Mouse (Mus musculus) ovary, postnatal 36 days (tissue): ENCODE data around the gene Sh3bp5.
A peak's percentile ranks its signal among the peaks of the same experiment; 100 is the strongest.
"Not testable (repeated sequence)": the region's sequence is repeated elsewhere in the genome, so short reads cannot be mapped to it uniquely, and the experiment has no call there.

ENCODE experiments used
- DNase-seq: peaks from one replicate; pipeline ENCODE4 v3.0.0; 2022; ENCODE audit warnings: low spot score, mixed read lengths

Gene Sh3bp5

DNA sequence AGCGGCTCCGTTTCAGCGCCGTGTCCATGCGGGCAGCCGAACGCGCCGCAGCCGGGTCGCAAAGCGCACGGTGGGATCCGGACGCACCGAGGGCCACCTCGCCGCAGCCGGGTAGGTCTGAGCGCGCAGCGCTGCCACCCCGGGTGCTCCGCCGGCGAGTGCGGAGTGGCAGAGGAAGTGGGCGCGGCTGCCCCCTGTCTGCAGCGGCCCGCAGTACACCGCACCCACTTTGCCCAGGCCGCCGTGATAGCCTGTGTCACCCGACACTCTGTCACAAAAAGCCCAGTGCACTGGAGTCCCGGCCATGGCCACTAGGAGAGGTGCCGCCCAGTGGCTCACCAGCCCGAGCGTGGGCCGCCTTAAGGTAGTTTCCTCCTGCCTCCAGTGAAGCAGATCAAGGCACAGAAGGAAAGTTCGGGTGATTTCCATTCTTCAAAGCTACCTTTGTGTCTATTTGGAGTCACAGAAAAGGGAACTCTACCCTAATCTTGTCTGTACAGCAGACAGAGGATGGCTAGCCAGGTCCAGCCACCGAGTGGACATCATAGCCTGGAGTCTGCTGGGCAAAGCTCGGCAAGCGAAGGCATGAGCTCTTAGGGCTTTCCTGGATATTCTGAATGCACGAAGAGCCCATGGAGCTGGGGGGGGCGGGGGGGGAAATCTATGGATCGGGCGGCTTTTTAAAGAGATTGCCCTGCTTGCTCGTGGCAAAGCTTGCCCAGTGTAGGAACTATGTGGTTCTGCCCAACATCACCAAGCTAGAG, at the start of gene Sh3bp5:
Sh3bp5 (minus strand) TSS at position 149 of the 764 bp plus-strand sequence.
- DNase-seq: peak; percentile 94

GRCm38 (mm10) chr14:31482417-31482816, 46.5 kb upstream of the Sh3bp5 start:
- no peak for DNase-seq

GRCm38 (mm10) chr14:31473297-31473696, 37.4 kb upstream of the Sh3bp5 start:
- DNase-seq: no peak

- DNase-seq: no peak
These were observed 36.7 kb upstream of the Sh3bp5 start for GRCm38 (mm10) chr14:31472451-31473061.

- DNase-seq: no peak
These were observed 33.8 kb upstream of the Sh3bp5 start for GRCm38 (mm10) chr14:31469711-31470110.

GRCm38 (mm10) chr14:31464176-31464575, 28.3 kb upstream of the Sh3bp5 start:
- DNase-seq: no peak

- no peak for DNase-seq
These were observed 27.0 kb upstream of the Sh3bp5 start for GRCm38 (mm10) chr14:31462886-31463285.

DNA sequence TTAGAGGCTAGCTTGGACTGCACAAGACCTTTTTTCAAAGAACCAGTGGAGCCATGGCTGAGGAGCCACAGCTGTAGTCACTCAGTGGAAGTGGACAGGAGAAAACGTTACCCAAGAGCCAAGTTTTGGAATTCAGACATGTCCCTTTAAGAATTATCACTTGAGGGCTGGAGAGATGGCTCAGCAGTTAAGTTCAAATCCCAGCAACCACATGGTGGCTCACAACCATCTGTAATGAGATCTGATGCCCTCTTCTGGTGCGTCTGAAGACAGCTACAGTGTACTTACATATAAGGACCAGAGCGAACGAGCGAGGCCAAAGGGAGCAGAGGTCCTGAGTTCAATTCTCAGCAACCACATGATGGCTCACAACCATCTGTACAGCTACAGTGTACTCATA, 26.3 kb upstream of the Sh3bp5 start:
- DNase-seq: not testable (repeated sequence)

GRCm38 (mm10) chr14:31458006-31458405, 22.1 kb upstream of the Sh3bp5 start:
- DNase-seq: no peak

DNA sequence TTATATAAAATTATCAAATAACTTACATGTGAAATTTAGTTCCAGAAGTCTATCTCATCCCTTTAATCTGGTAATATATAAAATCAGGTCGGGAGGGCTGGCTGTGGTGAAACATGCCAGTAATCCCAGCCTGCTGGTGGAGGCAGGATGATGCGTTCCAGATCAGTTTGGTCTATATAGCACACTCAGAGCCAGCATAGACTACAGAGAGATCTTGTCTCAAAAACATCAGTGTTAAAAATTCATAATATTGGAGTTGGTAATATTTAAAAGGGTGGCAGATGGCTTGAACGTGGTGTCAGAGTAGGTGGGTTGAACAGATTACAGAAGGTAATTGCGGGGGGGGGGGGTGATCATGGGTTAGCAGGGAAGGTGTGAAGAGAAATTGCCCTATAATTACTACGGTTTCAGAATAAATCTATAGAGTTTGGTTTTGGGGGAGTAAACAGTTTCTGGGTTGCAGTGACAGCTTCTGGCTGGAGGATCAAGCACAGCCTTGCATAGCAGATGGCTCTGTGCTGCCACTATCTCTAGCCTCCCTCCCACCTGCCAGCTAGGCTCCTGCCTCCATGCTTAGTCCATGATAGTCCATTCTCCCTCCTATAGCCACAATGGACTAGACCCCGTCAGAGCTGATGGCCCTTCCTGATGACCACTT, 20.3 kb upstream of the Sh3bp5 start:
- DNase-seq: no peak

DNA sequence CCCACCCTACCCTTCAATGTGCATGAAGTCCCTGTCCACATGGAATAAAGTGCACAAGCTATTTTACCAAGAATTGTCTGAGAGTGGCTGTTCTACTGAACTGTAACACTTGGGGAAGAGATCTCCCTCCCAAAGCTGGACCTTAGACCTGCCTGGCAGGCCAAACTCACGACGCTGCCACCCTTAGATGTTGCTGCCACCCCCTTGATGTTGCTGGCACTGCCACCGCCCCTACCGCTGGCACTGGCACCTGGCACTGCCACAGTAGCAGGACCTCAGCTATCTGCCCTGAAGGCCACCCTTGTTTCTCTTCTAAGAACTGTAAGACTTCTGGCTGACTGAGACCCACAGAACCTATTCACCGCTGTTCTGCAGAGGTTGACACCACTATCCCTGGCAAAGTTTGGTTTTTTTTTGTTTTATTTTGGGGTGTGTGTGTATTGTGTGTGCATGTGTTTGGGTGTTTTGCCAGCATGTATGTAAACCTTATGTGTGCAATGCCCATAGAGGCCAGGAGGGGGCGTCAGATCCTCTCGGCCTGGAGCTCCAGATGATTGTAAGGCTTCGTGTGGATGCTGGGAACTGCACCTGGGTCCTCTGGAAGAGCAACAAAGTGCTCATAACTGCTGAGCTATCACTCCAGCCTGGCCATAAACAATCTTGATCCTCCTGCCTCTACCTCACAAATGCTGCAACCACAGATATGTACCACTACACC, 19.1 kb upstream of the Sh3bp5 start:
- DNase-seq: no peak

DNA sequence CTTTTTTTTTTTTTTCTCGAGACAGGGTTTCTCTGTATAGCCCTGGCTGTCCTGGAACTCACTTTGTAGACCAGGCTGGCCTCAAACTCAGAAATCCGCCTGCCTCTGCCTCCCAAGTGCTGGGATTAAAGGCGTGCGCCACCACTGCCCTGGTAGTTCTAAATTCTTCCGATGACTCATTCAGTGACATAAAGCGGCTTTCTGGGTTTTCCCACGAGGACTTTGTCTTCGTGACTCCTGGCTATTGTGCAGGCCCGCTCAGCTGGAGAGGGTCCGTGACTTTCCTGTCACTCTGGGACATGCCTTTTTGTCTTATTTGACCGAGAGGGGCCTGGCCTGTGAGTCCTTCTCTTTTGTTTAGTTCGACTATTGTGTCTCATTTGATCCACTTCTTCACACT, 18.1 kb upstream of the Sh3bp5 start:
- not testable (repeated sequence) for DNase-seq

- no peak for DNase-seq
These were observed 13.1 kb upstream of the Sh3bp5 start for GRCm38 (mm10) chr14:31448994-31449393.

DNA sequence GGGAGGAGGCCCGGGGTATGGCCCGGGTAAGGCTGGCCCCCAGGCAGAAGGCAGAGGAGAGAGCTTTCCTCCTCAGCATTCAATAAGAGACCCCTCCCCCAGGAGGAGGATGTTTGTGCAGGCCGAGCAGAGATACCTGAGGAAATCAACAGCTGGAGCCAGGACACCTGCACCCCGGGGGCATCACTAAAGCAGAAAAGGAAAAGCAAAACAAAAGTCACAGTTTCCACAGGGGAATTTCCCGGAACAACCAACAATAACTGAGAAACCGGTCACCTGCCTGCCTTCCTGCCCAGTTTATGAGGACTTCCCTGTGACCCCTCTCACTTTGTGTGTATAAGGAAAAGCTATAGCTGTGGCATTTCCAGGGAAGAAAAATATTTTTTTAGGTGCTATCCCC, 7.7 kb upstream of the Sh3bp5 start:
- no peak for DNase-seq

DNA sequence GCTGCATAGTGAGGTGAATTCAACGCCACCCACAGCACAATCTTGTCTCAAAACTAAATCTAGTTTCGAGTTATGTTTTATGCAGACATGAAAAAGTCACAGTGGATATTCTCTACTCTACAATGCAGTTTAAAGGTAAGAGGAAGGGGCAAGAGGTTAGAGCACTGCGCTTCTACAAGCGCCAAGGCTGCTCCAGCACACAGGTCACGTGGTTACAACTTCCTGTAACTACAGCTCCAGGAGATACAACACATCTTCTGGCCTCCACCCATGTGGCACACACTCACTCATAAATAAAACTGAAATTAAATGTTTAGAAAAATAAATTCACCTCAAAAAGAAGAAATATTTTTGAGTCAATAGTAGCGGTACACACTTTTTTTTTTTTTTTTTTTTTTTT, 4.8 kb upstream of the Sh3bp5 start:
- DNase-seq: no peak

- no peak for DNase-seq
These were observed 4.4 kb upstream of the Sh3bp5 start for GRCm38 (mm10) chr14:31440230-31440629.

- no peak for DNase-seq
These were observed 3.4 kb upstream of the Sh3bp5 start for GRCm38 (mm10) chr14:31439279-31439678.

- DNase-seq: peak; percentile 82
These were observed 2.1 kb upstream of the Sh3bp5 start for GRCm38 (mm10) chr14:31437826-31438529.

DNA sequence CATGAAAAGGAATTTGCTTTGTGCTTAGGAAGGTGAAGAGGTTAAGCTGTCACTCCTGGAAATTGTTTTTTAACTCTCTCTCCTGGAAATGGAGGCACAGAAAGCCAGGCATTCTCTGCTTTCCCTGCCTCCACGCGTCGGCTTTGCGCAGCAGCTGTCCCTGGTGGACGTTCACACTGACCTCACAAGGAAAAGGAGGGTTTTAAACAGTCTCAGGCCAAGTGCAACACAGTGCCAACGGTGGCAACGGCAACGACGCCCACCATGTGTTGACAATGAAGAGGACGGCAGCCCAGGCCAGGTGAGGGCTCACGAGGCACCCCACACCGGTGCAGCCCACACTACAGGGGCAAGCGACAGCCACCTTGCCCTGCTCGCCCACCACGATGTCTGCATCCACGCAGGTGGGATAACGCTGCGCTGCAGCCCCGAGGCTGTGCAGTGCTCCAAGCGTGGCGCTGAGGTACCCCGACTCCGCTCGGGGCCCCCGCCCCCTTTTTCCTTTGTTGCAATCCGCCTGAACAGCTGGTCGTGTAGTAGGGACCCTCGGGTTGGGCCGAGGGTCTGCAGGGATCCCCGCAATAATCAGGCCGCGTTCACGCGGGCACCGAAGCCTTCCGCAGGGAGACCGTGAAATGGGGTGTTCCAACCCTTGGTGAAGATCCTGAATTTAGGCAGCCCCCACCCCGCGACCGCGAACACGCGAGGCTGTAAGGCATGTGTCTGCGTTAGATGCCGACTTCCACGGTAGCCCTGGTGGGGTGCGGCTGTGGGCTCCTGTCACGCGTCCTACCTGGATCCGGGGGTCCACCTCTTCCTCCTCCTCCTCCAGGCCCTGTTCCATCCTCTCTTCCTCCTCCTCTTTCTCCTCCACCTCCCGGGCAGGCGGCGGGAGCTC, 611 bp downstream of the Sh3bp5 start:
- DNase-seq: peak; percentile 29

GRCm38 (mm10) chr14:31434426-31434825, 1.5 kb downstream of the Sh3bp5 start:
- no peak for DNase-seq

DNA sequence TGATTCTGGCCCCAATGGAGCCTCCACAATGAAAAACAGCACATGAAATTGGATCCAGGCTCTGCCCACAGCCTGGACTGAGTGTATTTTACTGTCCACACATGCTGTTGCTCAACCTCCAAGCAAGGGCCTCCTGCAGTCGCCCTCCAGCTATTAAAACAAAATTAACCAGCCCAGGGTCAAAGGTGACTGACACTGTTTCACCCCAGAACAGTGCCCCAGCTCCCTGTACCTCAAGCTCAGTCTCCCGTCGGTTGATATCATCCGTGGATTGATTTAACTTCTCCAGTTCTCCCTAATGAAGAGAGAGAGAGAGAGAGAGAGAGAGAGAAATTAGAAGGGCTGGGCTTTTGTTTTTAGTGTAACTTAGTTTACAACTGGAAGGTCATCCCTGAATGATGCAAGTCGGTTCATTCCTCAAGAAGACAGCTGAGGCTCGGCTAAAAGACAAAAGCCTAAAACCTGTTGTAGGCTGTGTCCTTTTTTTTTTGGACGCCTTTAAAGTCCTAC, 2.0 kb downstream of the Sh3bp5 start:
- no peak for DNase-seq
